Mouse (Mus musculus): Measurements from ENCODE around the gene Wnk1.

Gene Wnk1

GRCm38 (mm10) chr6:120040557-120040857 lies 2.0 kb upstream of the Wnk1 start:
- no peak for DNase-seq (ENCODE audit: low spot score in 2 of 2)

DNA sequence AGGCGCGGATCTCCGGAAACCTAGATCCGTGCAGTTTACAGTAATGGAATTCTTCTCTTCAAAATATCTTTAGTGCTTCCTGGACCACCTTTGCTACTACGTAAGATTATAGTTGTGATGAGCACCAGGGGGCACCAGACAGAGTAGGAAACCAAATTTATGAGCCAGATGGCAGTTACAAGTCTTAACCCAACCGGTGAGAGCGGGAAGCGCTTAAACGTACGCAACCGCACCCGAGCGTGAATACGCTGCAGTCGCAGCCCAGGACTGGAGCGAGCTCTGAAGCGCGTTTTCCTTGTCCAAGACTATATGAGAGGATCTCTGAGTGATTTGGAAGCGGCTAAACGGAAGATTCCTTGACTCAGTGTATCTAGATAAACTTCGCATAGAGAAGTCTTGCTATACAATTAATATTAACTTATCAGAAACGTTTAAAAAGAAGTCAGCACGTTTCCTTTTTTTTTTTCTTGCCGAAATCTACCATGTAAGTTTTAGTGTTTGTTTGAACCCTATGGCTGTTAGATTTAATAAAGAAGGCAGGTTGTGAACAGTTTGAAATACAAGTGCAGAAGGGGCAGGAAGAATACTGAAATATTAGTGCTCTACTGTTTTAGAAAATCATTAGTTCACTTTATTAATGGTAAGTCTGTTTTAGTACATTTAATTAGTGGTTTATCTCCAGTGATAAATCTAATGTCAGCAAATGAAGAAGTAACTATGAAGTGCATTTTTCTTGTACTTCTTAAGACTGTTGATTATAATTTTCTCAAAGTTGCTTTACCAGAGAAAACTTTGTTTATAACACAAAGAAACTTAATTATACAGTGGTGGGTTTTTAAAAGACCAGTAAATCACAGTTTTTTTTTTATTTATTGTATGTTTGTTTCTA lies 1.4 kb upstream of the Wnk1 start:
- DNase-seq (ENCODE audit: low spot score in 2 of 2) = peak; percentile 70 to 89

GRCm38 (mm10) chr6:120039256-120039563 lies 738 bp upstream of the Wnk1 start:
- DNase-seq (ENCODE audit: low spot score in 2 of 2) = no peak

DNA sequence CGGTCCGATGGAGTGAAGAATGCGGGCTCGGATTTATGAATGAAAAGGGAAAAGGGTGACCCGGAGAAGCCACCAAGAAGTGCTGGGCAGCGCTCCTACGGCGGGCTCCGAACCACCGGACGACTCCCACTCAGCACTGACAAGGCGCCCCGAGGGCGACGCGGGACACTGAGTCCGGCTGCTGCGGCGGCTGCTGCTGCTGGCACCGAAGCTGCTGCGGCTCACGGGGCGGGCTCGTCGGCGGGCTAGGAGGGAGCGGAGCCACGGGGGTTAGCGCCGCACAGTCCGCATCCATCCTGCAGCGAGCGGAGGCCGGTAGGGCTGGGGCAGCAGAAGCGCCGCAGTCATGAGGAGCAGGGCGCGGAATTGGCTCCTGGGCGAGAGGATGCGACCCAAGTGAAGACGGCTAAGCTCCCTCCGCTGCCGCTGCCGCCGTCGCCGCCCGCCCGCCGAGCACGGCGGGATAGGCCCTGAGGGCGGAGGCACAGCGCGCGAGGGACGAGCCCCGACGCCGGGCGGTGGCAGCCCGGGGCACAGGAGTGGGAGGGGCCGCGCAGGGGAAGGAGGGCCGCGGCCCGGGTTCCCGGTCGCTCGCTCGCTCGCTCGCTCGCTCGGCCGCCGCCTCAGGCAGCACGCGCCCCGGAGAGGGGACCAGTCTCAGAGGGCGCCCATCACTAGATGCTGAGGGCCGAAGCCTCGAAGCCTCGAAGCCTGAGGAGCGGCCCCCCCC lies 671 bp downstream of the Wnk1 start:
- peak; percentile 49 to 54 for DNase-seq (ENCODE audit: low spot score in 2 of 2)

DNA sequence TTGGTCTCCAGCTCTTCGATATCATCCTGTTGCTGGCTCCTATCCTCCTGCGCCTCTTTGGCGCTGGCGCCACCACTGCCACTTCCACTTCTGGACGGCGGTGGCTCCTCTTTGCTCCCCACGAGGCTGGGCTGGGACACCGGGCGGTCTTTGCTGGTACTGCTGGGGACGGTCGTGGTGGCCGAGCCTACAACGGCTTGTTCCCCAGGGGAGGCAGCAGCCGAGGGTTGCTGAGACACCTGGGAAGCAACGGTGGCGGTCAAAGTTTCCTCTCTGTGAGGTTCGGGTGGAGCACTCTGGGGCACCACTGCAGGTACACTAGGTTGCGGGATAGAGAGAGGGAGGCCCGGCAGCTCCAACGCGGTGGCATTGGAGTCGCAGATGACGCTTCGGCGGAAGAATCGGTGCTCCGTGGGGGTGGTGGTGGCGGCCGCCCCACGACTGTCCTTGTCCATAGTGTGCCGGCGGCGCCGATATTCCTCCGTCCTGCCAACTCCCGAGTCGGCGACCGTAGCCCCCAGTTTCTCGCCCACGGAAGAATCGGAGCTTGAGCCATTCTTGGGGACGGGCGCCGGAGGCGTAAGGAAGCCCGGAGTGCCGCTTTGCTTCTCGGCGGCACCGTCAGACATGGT lies 1.4 kb downstream of the Wnk1 start:
- peak; percentile 42 to 57 for DNase-seq (ENCODE audit: low spot score in 2 of 2)

- DNase-seq (ENCODE audit: low spot score in 2 of 2) = no peak
Measured at GRCm38 (mm10) chr6:120024577-120024976, 13.9 kb downstream of the Wnk1 start.

GRCm38 (mm10) chr6:120023746-120024145 lies 14.7 kb downstream of the Wnk1 start:
- DNase-seq (ENCODE audit: low spot score in 2 of 2) = no peak

- peak in 1 of 2 experiments; percentile 13 for DNase-seq (ENCODE audit: low spot score in 2 of 2)
Measured at GRCm38 (mm10) chr6:120022042-120022441, 16.4 kb downstream of the Wnk1 start.

- DNase-seq (ENCODE audit: low spot score in 2 of 2) = no peak
Measured at GRCm38 (mm10) chr6:120019697-120020096, 18.8 kb downstream of the Wnk1 start.

- DNase-seq (ENCODE audit: low spot score in 2 of 2) = no peak
Measured at GRCm38 (mm10) chr6:120013125-120013524, 25.3 kb downstream of the Wnk1 start.

DNA sequence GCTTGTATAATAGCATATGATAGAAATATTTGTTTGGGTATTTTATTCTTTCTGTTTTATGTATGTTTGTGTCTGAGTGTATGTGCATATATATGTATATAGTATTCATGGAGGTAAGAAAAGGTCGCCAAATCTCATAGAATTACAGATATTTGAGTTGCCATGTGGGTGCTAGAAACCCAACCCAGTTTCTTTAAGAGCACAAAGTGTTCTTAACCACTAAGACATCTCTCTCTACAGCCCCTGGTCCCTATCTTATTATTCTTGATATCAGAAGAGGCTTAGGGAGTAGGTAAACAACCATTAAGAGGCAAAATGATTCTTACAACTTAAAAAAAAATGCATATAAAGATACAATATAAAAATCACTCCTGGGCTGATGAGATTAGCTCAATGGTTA lies 27.0 kb downstream of the Wnk1 start:
- no peak for DNase-seq (ENCODE audit: low spot score in 2 of 2)

- DNase-seq (ENCODE audit: low spot score in 2 of 2) = no peak
Measured at GRCm38 (mm10) chr6:120011001-120011400, 27.5 kb downstream of the Wnk1 start.

GRCm38 (mm10) chr6:120010535-120010934 lies 27.9 kb downstream of the Wnk1 start:
- DNase-seq (ENCODE audit: low spot score in 2 of 2) = no peak

DNA sequence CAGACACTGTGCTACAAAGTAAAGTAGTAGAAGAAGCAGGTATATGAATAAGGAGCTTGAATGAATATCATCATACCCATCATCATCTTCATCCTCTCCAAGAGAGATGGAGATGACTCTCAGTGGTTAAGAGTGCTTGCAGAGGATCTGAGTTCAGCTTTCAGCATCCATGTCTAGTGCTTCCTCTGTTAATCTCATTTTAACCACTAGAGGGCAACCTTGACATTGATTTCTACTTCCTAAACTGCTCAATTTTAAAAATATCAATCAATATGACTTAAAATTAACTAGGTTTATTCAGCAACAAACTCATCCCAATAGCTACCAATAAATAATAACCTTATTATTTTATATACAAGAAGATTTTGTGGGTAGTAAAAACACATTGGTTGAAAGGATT lies 36.8 kb downstream of the Wnk1 start:
- no peak for DNase-seq (ENCODE audit: low spot score in 2 of 2)

GRCm38 (mm10) chr6:119996480-119996879 lies 42.0 kb downstream of the Wnk1 start:
- DNase-seq (ENCODE audit: low spot score in 2 of 2) = no peak

DNA sequence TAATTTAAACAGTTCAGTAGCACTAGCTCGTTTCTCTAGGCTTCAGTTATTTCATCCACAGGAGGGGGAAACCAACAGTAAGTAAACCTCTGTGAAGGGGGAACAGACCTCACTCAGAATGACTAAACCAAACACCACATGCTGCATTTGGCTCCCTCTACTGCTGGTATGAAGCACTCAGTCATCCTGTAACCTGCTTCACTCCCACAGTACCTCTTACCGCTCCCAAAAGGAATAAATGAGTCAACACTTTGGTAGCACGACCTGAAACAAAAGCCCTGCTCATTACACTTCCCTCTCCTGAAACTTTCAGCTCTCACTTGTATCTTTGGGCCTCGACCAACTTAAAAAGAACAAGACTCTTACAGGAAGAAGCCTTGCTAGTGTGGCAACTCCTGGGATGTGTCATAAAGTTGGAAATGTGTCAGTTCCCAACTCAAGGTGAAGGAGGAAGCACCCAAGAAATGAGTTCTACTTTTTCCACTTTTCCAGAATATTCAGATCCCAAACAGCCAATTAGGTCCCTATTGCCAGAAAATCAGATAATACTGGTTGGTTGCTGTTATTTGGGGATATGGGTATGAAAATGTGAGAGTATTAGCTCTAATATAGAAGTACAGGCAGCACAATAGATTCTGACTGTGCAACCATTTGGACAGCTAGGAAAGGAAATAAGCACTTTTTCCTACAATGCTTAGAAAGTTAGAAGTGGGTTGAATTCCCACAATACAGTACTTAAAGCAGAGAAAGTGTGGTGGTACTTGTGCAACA lies 114.1 kb downstream of the Wnk1 start:
- DNase-seq (ENCODE audit: low spot score in 2 of 2) = peak in 1 of 2 experiments; percentile 53

DNA sequence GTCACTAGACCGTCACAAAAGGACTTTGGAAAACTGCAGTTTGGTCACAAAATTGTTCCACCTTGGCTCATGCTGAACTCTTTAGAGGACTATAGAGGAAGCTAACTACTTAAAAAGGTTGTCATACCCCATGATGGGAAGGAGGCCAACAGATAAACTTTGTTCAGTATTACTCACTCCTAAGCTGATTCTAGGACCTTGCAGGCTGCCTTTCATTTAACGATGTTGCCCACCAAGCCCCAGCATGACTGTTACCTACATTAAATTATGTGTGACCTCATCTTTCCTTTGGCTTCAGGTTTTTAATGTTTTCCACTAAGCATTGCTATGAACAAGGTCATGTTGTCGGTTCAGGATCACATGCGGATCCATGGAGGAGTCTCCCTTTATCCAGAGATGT lies 115.9 kb downstream of the Wnk1 start:
- DNase-seq (ENCODE audit: low spot score in 2 of 2) = no peak

DNA sequence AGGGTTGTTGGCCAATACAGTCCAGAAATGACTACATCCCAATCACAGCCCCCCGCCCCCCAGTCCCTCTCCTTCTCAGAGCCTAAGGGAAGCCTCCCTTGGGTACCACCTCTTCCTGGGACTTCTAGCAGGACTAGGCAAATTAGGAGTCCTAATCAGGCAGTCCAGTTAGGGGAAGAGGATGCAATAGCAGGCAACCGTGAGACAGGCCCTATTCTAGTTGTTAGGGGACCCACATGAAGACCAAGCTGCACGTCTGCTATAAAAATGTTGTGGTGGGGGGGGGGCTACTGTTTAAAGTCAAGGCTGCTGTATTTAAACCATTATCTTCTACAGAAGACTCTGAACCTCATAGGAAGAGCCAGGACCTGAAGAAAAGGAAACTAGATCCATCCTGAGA lies 116.3 kb downstream of the Wnk1 start:
- no peak for DNase-seq (ENCODE audit: low spot score in 2 of 2)

GRCm38 (mm10) chr6:119918561-119919181 lies 119.8 kb downstream of the Wnk1 start:
- peak in 1 of 2 experiments; percentile 19 for DNase-seq (ENCODE audit: low spot score in 2 of 2)

GRCm38 (mm10) chr6:119915710-119916109 lies 122.8 kb downstream of the Wnk1 start:
- DNase-seq (ENCODE audit: low spot score in 2 of 2) = no peak

DNA sequence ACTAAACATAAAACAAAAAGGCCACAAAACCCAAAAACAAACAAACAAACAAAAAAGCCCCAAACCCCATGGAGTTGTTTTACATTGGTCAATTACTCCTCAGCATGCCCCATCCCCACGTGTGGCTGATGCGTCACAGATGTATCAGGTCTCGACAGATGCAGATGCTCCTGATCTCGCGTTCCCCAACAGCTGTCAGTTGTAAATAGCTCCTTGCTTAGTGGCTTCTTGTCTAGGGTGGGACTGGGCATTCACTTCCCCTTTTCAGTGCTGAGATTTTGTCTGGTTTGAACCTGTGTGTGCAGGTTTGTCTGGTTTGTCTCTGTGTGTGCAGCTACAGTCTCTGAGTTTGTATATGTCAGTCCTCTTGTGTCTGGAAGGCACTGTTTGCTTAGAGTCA lies 126.4 kb downstream of the Wnk1 start:
- DNase-seq (ENCODE audit: low spot score in 2 of 2) = no peak

GRCm38 (mm10) chr6:119905461-119905860 lies 133.0 kb downstream of the Wnk1 start:
- no peak for DNase-seq (ENCODE audit: low spot score in 2 of 2)
